In genomic region chr10:76859355-76860127, GRCm38 (mm10) we compare ENCODE assay signal across 16 mouse cellular contexts.
DNase-seq lines count a peak whose midpoint lies in the region; ATAC-seq and TF ChIP-seq lines count a peak whose summit lies in the region.
"Had no signal": no experiment of that assay in that cellular context is flagged by ENCODE, and none has a peak within 500 bp of the region (broad histone marks: within the 10 kb centered on the region; RNA-seq: fewer than 3 reads in every experiment).

No protein-coding gene starts in this region.

- ATAC-seq in forebrain, embryonic 13.5 days, result peak; percentile 36; the same call in 1 of the 2 replicates
- no peak for ATAC-seq in forebrain, embryonic 11.5 days (replicated peaks; ENCODE audit: low FRiP score)
- no peak for ATAC-seq in lung, embryonic 14.5 days (ENCODE audit: insufficient read depth)
- ATAC-seq in midbrain, embryonic 14.5 days (ENCODE audit: low FRiP score, low TSS enrichment), result no peak
- ATAC-seq: intestine, embryonic 16.5 days had no signal

- H3K4me1 ChIP-seq in forebrain, embryonic 13.5 days, result peaks cover 14% of the 10 kb centered on the region
- no peaks in the 10 kb centered on the region for H3K4me1 ChIP-seq in forebrain, embryonic 11.5 days (replicated peaks; ENCODE audit: control insufficient read depth, insufficient read depth, low read length)
- no peaks in the 10 kb centered on the region for H3K4me1 ChIP-seq in lung, embryonic 14.5 days (ENCODE audit: insufficient read depth)
- H3K4me1 ChIP-seq in midbrain, embryonic 14.5 days (ENCODE audit: control insufficient read depth, insufficient read depth, low read length), result peaks cover 3% of the 10 kb centered on the region; the same call in 1 of the 2 replicates
- H3K4me1 ChIP-seq: embryonic facial prominence, embryonic 12.5 days had no signal

- TF ChIP-seq POLR2A in brain, embryonic 14.5 days (IDR thresholded peaks at IDR 0.05; ENCODE audit: borderline replicate concordance, extremely low read depth, insufficient read depth, insufficient read length, poor library complexity, severe bottlenecking), result no peak

- H3K27me3 ChIP-seq in forebrain, embryonic 13.5 days, result no peaks in the 10 kb centered on the region
- H3K27me3 ChIP-seq in forebrain, embryonic 11.5 days (ENCODE audit: control insufficient read depth, insufficient read depth, low read length), result no peaks in the 10 kb centered on the region
- no peaks in the 10 kb centered on the region for H3K27me3 ChIP-seq in lung, embryonic 14.5 days (ENCODE audit: insufficient read depth, low read length)
- no peaks in the 10 kb centered on the region for H3K27me3 ChIP-seq in midbrain, embryonic 14.5 days (ENCODE audit: control insufficient read depth, insufficient read depth, low read length)
- H3K27me3 ChIP-seq: embryonic facial prominence, embryonic 12.5 days; midbrain, embryonic 12.5 days had no signal

- no peak overlapping the region for H3K9ac ChIP-seq in forebrain, embryonic 13.5 days
- no peak overlapping the region for H3K9ac ChIP-seq in forebrain, embryonic 11.5 days (ENCODE audit: low read length)
- H3K9ac ChIP-seq in lung, embryonic 14.5 days, result no peak overlapping the region
- no peak overlapping the region for H3K9ac ChIP-seq in midbrain, embryonic 14.5 days (replicated peaks; ENCODE audit: low read length)
- H3K9ac ChIP-seq: embryonic facial prominence, embryonic 12.5 days; midbrain, embryonic 12.5 days had no signal

- peak; percentile 3; the same call in 1 of the 2 replicates for TF ChIP-seq CTCF in lung, embryonic 14.5 days (IDR thresholded peaks at IDR 0.05; ENCODE audit: low read depth)
- TF ChIP-seq CTCF in brain, embryonic 14.5 days (IDR thresholded peaks at IDR 0.05; ENCODE audit: borderline replicate concordance, extremely low read depth, insufficient read depth, insufficient read length), result no peak

- no peak for DNase-seq in forebrain, embryonic 11.5 days (ENCODE audit: low spot score)
- DNase-seq in lung, embryonic 14.5 days, result no peak
- no peak for DNase-seq in lung, postnatal 14 days
- peak; percentile 65 for DNase-seq in brain, embryonic 14.5 days (ENCODE audit: low read depth)
- DNase-seq in midbrain, embryonic 14.5 days, result peak; percentile 24
- no peak for DNase-seq in urinary bladder, postnatal 4 days (ENCODE audit: low spot score in 2 of 2)
- no peak for DNase-seq in ovary, adult 18-20 months (ENCODE audit: low spot score)
- DNase-seq: cerebellum, adult 9-10 months; gastrocnemius, adult 2 months; left cerebral cortex, postnatal 4 days; thymus, adult 18-20 months had no signal

- WGBS in forebrain, embryonic 13.5 days, result 67% methylated on average over 12 of the region's 12 CpGs
- 83% methylated on average over 12 of the region's 12 CpGs for WGBS in forebrain, embryonic 11.5 days
- WGBS in lung, embryonic 14.5 days, result 72% methylated on average over 12 of the region's 12 CpGs
- 62% methylated on average over 12 of the region's 12 CpGs for WGBS in midbrain, embryonic 14.5 days

- H3K4me2 ChIP-seq in forebrain, embryonic 13.5 days, result no peak overlapping the region
- no peak overlapping the region for H3K4me2 ChIP-seq in forebrain, embryonic 11.5 days (ENCODE audit: low read depth, low read length, severe bottlenecking)
- no peak overlapping the region for H3K4me2 ChIP-seq in lung, embryonic 14.5 days
- no peak overlapping the region for H3K4me2 ChIP-seq in midbrain, embryonic 14.5 days (ENCODE audit: low read length)
- H3K4me2 ChIP-seq: embryonic facial prominence, embryonic 12.5 days; midbrain, embryonic 12.5 days had no signal

- H3K36me3 ChIP-seq in forebrain, embryonic 13.5 days (ENCODE audit: poor library complexity, severe bottlenecking), result no peaks in the 10 kb centered on the region
- H3K36me3 ChIP-seq in forebrain, embryonic 11.5 days (ENCODE audit: control insufficient read depth, insufficient read depth, low read length), result no peaks in the 10 kb centered on the region
- H3K36me3 ChIP-seq in lung, embryonic 14.5 days (ENCODE audit: insufficient read depth), result no peaks in the 10 kb centered on the region
- H3K36me3 ChIP-seq in midbrain, embryonic 14.5 days (ENCODE audit: control insufficient read depth, insufficient read depth, low read length), result no peaks in the 10 kb centered on the region
- H3K36me3 ChIP-seq: embryonic facial prominence, embryonic 12.5 days; G1E; midbrain, embryonic 12.5 days had no signal

- H3K27ac ChIP-seq in forebrain, embryonic 13.5 days, result no peak overlapping the region; the same call in 1 of the 2 replicates
- H3K27ac ChIP-seq in forebrain, embryonic 11.5 days (ENCODE audit: low read depth, low read length), result no peak overlapping the region
- no peak overlapping the region for H3K27ac ChIP-seq in lung, embryonic 14.5 days (ENCODE audit: low read depth)
- H3K27ac ChIP-seq in midbrain, embryonic 14.5 days (replicated peaks; ENCODE audit: low read depth, low read length), result 0 out of 2 replicates have a peak overlapping the region, but pooled peaks have one; percentile 20
- H3K27ac ChIP-seq: embryonic facial prominence, embryonic 12.5 days; gastrocnemius, adult 2 months; midbrain, embryonic 12.5 days had no signal

- no peak overlapping the region for H3K4me3 ChIP-seq in forebrain, embryonic 13.5 days
- no peak overlapping the region for H3K4me3 ChIP-seq in forebrain, embryonic 11.5 days (ENCODE audit: low read depth, low read length)
- no peak overlapping the region for H3K4me3 ChIP-seq in lung, embryonic 14.5 days (ENCODE audit: low read depth, low read length)
- H3K4me3 ChIP-seq in midbrain, embryonic 14.5 days (replicated peaks; ENCODE audit: low read depth, low read length), result no peak overlapping the region
- H3K4me3 ChIP-seq: embryonic facial prominence, embryonic 12.5 days; gastrocnemius, adult 2 months; midbrain, embryonic 12.5 days had no signal

- H3K9me3 ChIP-seq in forebrain, embryonic 13.5 days (replicated peaks), result no peaks in the 10 kb centered on the region
- H3K9me3 ChIP-seq in forebrain, embryonic 11.5 days (ENCODE audit: control insufficient read depth, low read length), result no peaks in the 10 kb centered on the region
- no peaks in the 10 kb centered on the region for H3K9me3 ChIP-seq in lung, embryonic 14.5 days (ENCODE audit: low read depth, low read length)
- no peaks in the 10 kb centered on the region for H3K9me3 ChIP-seq in midbrain, embryonic 14.5 days (ENCODE audit: control insufficient read depth, low read length)
- H3K9me3 ChIP-seq: embryonic facial prominence, embryonic 12.5 days; G1E; midbrain, embryonic 12.5 days had no signal

Comparison
In these comparisons a context has a peak if more than half of its experiments do, and no peak if none do; other contexts are left out.
1. DNase-seq: peak in brain, embryonic 14.5 days (single experiment) and midbrain, embryonic 14.5 days (single experiment); none in forebrain, embryonic 11.5 days (single experiment), lung, embryonic 14.5 days (single experiment), lung, postnatal 14 days (single experiment), urinary bladder, postnatal 4 days (0 of 2) and ovary, adult 18-20 months (single experiment).